Mouse (Mus musculus): ENCODE results near the gene Cmtm7.

- no peak for TF ChIP-seq CTCF (IDR thresholded peaks at IDR 0.05; ENCODE audit: extremely low read depth, insufficient read depth, insufficient read length, insufficient replicate concordance)
- TF ChIP-seq POLR2A (IDR thresholded peaks at IDR 0.05; ENCODE audit: low read depth, low read length): no peak
Measured at GRCm38 (mm10) chr9:114802191-114802590, 20.5 kb upstream of the Cmtm7 start.
